Mouse (Mus musculus) spleen, adult 2 months (tissue): ENCODE results near the gene Apeh. TPM values are rescaled to one million over a fixed set of nuclear protein-coding genes. Genes with fewer than 3 reads are reported as not detected.
A peak's percentile ranks its signal among the peaks of the same experiment; 100 is the strongest.
"Not testable (repeated sequence)": the region's sequence is repeated elsewhere in the genome, so short reads cannot be mapped to it uniquely, and the experiment has no call there.

Source experiments
- DNase-seq, 2 experiments: peaks; one replicate each; pipeline versions ENCODE4 v3.0.0 to v3.0.0-alpha.2; 2012 to 2021; ENCODE audit warnings: low spot score in 2 of 2, low read depth in 1 of 2
- H3K27ac ChIP-seq: fragments of 200-500 bp; 2 replicates; pipeline ENCODE4 v1.5.1; 2012; ENCODE audit warnings: low read length, inconsistent platforms; ENCODE audit not compliant: insufficient read depth
- H3K27me3 ChIP-seq: fragments of 200-500 bp; 2 replicates; pipeline ENCODE4 v1.6.1; 2012; ENCODE audit warnings: mild to moderate bottlenecking, moderate library complexity, low read length, inconsistent platforms; ENCODE audit not compliant: control insufficient read depth, insufficient read depth
- H3K36me3 ChIP-seq: fragments of 200-500 bp; 2 replicates; pipeline ENCODE4 v1.6.1; 2012; ENCODE audit warnings: mild to moderate bottlenecking, low read length, inconsistent platforms; ENCODE audit not compliant: control insufficient read depth, insufficient read depth
- H3K4me1 ChIP-seq: fragments of 200-500 bp; 2 replicates; pipeline ENCODE4 v1.6.1; 2011; ENCODE audit warnings: inconsistent platforms; ENCODE audit not compliant: control insufficient read depth, insufficient read depth, insufficient read length
- H3K4me3 ChIP-seq: fragments of 200-500 bp; 2 replicates; pipeline ENCODE4 v1.5.1; 2011; ENCODE audit warnings: mild to moderate bottlenecking, inconsistent platforms; ENCODE audit not compliant: insufficient read depth, insufficient read length; ENCODE audit errors: extremely low read depth
- CTCF ChIP-seq: fragments of 200-500 bp; IDR thresholded peaks from 2 replicates; pipeline ENCODE4 v1.5.1; 2011; ENCODE audit warnings: mild to moderate bottlenecking, inconsistent platforms; ENCODE audit not compliant: insufficient read depth, insufficient read length, insufficient replicate concordance; ENCODE audit errors: extremely low read depth
- POLR2A ChIP-seq: fragments of 200-500 bp; IDR thresholded peaks from 2 replicates; pipeline ENCODE4 v1.6.1; 2011; ENCODE audit warnings: low read depth, low read length, inconsistent platforms
- WGBS: fragments of 180-500 bp; shearing (Covaris S2); methylation state at CpG from one replicate; pipeline ENCODE4 v1.1.7; 2018; 5-methylcytosine and 5-hydroxymethylcytosine counted together
- polyA plus RNA-seq: library from polyadenylated mRNA; depleted of rRNA; stranded (reverse); fragments of >200 nt; gene quantifications from 2 replicates; pipeline ENCODE4 v1.2.3, GENCODE M21; 2012

The Apeh gene
- polyA plus RNA-seq, 1 experiment = 136 TPM

GRCm38 (mm10) chr9:108137523-108137922, 43.1 kb upstream of the Apeh start:
- no peak overlapping the region for H3K4me3 ChIP-seq
- H3K36me3 ChIP-seq = no peaks in the 10 kb centered on the region
- H3K4me1 ChIP-seq = no peaks in the 10 kb centered on the region
- no peaks in the 10 kb centered on the region for H3K27me3 ChIP-seq
- TF ChIP-seq CTCF = no peak
- TF ChIP-seq POLR2A = no peak
- WGBS = 31% methylated on average over 17 of the region's 17 CpGs
- DNase-seq = no peak
- no peak overlapping the region for H3K27ac ChIP-seq

DNA sequence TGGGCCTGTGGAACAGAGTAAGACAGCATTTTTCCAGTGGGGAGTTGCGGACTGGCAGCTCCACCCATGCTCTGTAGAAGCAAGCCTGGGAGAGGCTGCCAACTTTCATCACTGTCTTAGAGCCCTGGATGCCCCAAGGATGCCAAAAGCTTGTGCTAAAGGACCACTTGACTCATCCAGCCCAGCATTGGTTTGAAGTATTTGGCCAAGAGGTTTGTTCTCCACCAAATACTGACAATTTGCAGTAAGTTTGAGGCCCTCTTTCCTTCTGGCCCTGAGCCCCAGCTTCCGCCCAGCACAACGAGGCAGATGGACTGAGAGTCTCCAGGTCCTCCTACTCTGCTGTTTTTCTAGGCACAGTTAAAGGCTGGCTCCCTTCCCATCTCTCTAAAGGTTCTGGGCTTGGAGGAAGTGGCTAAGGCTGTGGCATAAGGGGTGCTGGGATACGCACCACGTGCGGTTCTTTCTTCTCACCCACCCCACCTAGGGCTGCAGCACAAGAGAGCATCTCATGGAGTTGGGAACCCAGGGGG, 42.6 kb upstream of the Apeh start:
- H3K36me3 ChIP-seq = no peaks in the 10 kb centered on the region
- H3K4me1 ChIP-seq = no peaks in the 10 kb centered on the region
- no peak overlapping the region for H3K4me3 ChIP-seq
- H3K27me3 ChIP-seq = no peaks in the 10 kb centered on the region
- DNase-seq = no peak
- no peak overlapping the region for H3K27ac ChIP-seq
- TF ChIP-seq CTCF (no peak), POLR2A (no peak)
- WGBS = 41% methylated on average over 6 of the region's 6 CpGs

- WGBS = 54% methylated on average over 1 of the region's 1 CpGs
- Histone ChIP-seq H3K27me3 (no peaks in the 10 kb centered on the region), H3K27ac (no peak overlapping the region), H3K4me3 (no peak overlapping the region), H3K4me1 (no peaks in the 10 kb centered on the region), H3K36me3 (no peaks in the 10 kb centered on the region)
- peak in 1 of 2 experiments; percentile 26 for DNase-seq
- TF ChIP-seq POLR2A = no peak
- 0 out of 2 replicates have a peak, but pooled peaks have one; percentile 24 for TF ChIP-seq CTCF
Measured at GRCm38 (mm10) chr9:108136225-108136624, 41.8 kb upstream of the Apeh start.

DNA sequence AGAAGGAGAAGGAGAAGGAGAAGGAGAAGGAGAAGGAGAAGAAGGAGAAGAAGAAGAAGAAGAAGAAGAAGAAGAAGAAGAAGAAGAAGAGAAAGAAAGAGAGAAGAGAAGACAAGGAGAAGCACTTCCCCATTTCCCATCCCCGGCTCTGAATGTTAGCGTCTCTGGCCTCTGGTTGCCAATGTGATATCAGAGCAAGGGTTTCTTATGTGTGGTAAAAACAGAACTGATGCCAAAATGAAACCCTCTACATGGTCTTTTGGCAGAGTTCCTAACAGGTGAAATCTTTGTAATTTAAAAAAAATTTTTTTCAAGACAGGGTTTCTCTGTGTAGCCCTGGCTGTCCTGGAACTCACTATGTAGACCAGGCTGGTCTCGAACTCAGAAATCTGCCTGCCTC, 41.3 kb upstream of the Apeh start:
- not testable (repeated sequence) for DNase-seq, H3K36me3 ChIP-seq, H3K27ac ChIP-seq, H3K4me1 ChIP-seq, H3K4me3 ChIP-seq, H3K27me3 ChIP-seq
- WGBS = 49% methylated on average over 3 of the region's 3 CpGs

DNA sequence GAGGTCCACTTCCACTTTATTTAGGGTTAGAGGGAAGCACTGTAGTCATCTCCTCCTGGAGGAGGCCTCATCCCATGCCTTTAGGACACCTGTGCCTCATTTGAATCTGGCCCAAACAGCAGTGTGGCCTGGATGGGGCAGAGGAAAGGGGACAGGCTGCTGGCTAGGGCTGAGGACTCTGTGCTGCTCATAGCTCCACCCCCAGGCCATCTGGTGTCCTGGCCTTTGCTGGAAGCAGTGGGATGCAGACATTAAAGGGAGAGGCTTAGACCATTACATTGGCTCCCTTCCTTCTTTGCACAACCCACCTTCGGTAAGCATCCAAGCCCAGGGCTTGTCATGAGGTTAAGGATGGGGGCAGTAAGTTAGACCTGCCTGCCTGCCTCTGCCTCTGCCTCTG, 39.1 kb upstream of the Apeh start:
- no peak for DNase-seq
- H3K4me1 ChIP-seq = no peaks in the 10 kb centered on the region
- no peaks in the 10 kb centered on the region for H3K36me3 ChIP-seq
- H3K27ac ChIP-seq = no peak overlapping the region
- no peaks in the 10 kb centered on the region for H3K27me3 ChIP-seq
- 75% methylated on average over 1 of the region's 1 CpGs for WGBS
- no peak overlapping the region for H3K4me3 ChIP-seq
- no peak for TF ChIP-seq POLR2A
- TF ChIP-seq CTCF = no peak

DNA sequence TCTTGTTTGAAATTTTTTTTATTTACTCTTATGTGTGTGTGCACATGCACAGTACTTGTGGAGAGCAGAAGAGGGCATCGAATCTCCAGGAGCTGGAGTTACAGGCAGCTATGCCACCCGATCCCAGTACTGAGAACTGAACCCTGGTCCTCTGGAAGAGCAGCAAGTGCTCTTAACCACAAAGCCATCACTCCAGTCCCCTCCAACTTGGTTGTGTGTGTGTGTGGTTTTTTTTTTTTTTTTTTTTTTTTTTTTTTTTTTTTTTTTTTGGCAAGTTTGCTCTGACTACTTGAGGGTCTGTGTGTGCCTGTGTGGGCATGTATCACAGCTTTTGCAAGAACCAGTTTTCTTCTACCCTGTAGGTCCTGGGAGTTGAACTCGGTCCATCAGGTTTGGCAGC, 38.0 kb upstream of the Apeh start:
- Histone ChIP-seq H3K36me3 (no peaks in the 10 kb centered on the region), H3K4me1 (no peaks in the 10 kb centered on the region), H3K4me3 (no peak overlapping the region), H3K27me3 (no peaks in the 10 kb centered on the region), H3K27ac (no peak overlapping the region)
- WGBS = 82% methylated on average over 3 of the region's 3 CpGs
- TF ChIP-seq CTCF (no peak), POLR2A (no peak)
- no peak for DNase-seq

GRCm38 (mm10) chr9:108131502-108131901, 37.1 kb upstream of the Apeh start:
- 82% methylated on average over 5 of the region's 5 CpGs for WGBS
- Histone ChIP-seq H3K27ac (no peak overlapping the region), H3K36me3 (no peaks in the 10 kb centered on the region), H3K4me3 (no peak overlapping the region), H3K27me3 (no peaks in the 10 kb centered on the region), H3K4me1 (no peaks in the 10 kb centered on the region)
- DNase-seq = no peak
- TF ChIP-seq POLR2A (no peak), CTCF (no peak)
